Mouse (Mus musculus) testis, postnatal 10 days (tissue): Measurements from ENCODE around the gene Peak1.
A peak's percentile ranks its signal among the peaks of the same experiment; 100 is the strongest.
"Not testable (repeated sequence)": the region's sequence is repeated elsewhere in the genome, so short reads cannot be mapped to it uniquely, and the experiment has no call there.

Experiments used
- DNase-seq: peaks from one replicate; pipeline ENCODE4 v3.0.0; 2021; ENCODE audit warnings: low spot score

Peak1 gene

DNA sequence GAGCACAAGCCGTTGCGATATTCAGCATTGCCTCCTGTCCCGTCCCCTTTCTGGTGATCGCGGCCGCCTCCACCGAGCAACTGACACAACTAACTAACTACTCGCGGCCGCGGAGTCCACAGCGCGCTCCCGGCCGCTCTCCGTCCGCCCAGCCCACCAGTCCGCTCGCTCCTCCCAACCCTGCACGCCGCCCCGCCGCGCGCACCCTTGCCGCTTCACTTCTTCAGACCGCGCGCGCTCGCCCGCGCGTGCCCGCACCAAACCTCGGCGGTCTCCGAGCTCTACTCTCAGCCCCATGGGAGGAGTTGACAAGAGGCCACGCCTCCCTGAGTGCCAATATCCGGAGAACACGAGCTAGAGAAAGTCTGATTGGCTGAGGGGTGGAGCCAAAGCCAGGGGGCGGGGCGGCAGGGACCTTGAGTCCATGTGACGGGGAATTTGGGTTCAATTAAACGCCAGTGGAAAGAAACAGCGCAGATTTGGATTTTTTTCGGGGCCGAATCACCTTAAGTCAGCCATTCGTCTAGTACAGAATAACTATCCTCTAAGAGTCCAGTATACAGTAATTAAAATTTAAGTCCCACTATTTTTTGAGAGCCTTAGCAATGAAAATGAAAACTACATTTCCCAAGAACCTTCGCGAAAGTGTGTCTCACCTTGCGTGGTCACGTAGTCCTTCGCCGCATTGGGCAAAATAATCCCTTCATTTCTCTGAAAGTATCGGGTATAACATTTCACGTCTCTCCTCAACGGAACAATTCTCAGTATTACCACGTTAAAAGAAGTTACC lies at the start of gene Peak1, which contains the start of gene Hmg20a:
Peak1 (minus strand) TSS at position 120 of the 790 bp plus-strand sequence.
Hmg20a (plus strand) TSS at position 662 of the 790 bp plus-strand sequence.
- peak; percentile 100 for DNase-seq

DNA sequence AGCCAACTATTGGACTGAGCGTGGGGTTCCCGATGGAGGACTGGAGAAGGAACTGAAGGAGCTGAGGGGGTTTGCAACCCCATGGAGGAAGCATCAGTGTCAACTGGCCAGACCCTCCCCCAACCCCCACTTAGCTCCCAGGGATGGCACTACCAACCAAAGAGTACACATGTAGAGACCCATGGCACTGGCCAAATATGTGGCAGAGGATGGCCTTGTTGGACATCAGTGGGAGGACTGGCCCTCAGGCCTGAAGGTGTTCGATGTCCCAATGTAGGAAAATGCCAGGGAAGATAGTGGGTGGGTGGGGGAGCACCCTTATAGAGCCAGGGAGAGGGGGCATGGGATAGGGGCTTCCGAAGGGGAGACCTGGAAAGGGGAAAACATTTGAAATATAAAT lies 48.4 kb upstream of the Peak1 start:
- DNase-seq = no peak

DNA sequence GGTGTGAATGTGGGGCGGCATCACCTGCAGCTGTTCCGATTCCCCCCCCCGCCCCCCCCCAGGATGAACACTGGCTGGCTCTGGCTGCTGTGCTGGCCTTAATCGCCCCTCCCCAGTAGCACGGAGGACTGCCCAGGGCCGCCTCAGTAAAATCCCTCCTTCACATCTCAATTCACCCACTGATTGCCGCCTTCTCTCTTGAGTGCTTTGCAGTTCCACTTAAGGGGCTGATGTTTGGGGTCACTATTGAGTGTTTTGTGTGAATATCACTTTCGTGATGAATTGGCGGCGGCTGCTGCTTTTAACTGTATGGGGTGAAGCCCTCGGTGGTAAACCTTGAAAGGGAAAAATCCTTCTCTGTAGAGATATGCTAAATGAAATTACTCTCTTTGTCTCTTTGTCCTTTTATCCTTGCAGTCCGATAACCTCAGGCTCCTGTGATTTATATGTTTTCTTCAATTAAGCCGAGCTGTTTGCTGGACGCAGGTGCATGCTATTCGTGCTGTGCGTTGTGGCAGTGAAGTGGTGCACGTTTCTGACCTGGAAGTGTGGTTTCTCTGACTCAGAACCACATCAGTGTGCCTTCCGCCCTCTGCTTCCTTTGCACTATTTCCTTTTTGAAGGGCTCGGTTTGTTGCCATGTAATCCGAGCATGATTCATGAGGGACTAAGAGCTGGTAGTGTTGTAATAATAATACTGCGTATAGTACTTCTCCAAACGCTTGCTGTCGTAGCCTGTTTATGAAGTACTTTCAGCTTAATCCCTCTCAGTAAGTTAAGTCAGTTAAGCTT lies 47.2 kb upstream of the Peak1 start:
- no peak for DNase-seq

- DNase-seq = no peak
Observed at GRCm38 (mm10) chr9:56463686-56464515, 46.0 kb upstream of the Peak1 start.

GRCm38 (mm10) chr9:56463046-56463445 lies 45.2 kb upstream of the Peak1 start:
- no peak for DNase-seq

GRCm38 (mm10) chr9:56462606-56463005 lies 44.7 kb upstream of the Peak1 start:
- DNase-seq = no peak

- no peak for DNase-seq
Observed at GRCm38 (mm10) chr9:56460987-56461386, 43.1 kb upstream of the Peak1 start.

- DNase-seq = no peak
Observed at GRCm38 (mm10) chr9:56456426-56456825, 38.6 kb upstream of the Peak1 start.

- DNase-seq = no peak
Observed at GRCm38 (mm10) chr9:56453038-56453815, 35.4 kb upstream of the Peak1 start.

- DNase-seq = no peak
Observed at GRCm38 (mm10) chr9:56451570-56451969, 33.7 kb upstream of the Peak1 start.

DNA sequence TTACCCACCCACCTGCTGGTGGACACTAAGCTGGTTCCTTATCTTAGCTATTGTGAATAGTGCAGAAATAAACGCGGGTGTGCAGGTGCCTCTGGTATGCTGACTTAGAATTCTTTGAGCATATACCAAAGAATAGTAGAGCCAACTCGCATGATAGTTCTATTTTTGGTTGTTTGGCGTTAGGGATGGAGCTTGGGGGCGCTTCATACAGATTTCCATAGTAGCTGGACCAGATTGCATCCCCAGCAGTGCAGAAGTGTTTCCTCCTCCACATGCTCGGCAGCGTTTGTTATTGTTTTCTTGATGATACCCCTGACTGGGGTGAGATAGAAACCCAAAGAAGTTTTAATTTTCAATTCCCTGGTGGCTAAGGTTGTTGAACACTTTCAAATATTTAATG lies 21.8 kb upstream of the Peak1 start:
- no peak for DNase-seq

GRCm38 (mm10) chr9:56437300-56437892 lies 19.5 kb upstream of the Peak1 start:
- DNase-seq = not testable (repeated sequence)

GRCm38 (mm10) chr9:56435821-56436526 lies 18.1 kb upstream of the Peak1 start:
- DNase-seq = no peak

GRCm38 (mm10) chr9:56424861-56425260 lies 7.0 kb upstream of the Peak1 start:
- no peak for DNase-seq

DNA sequence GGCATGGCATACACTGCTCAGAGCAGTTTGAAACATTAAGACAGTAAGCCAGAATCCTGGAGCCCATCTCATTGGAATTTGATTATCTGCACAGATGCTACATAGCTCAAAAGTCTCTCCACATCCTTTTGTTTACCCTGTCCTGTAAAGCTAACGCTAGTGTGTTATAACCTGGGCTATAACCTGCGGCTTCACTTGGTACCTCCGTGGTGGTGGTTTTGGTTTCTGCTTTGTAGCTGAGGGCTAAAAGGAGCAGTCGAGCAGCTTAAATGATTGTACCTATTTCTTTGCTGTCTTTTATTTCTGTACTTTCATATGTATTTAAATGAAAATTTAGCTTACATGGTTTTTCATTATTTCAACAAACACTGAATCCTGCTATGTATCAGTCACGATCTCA lies 4.1 kb upstream of the Peak1 start:
- no peak for DNase-seq

GRCm38 (mm10) chr9:56420892-56421601 lies 3.2 kb upstream of the Peak1 start:
- DNase-seq = no peak

DNA sequence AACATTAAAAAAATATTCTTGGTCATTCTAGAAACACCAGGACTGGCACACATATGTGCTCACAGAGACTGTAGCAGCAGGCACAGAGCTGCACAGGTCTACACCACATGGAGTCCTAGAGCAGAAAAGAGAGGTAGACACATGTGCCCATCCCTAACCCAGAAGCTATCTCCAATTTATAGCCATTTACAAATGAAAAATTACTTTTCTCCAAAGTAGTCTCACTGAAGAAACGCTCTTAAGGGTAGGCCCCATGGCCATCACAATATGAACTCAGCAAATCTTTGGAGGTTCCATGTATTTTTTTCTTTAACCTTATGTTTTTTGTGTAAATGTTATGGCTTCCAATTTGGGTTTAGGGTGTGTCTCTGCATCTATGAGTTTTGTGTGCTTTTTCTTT lies 2.4 kb upstream of the Peak1 start:
- DNase-seq = no peak

GRCm38 (mm10) chr9:56418738-56419239 lies 922 bp upstream of the Peak1 start:
- peak; percentile 81 for DNase-seq

GRCm38 (mm10) chr9:56417415-56417947 lies 386 bp downstream of the Peak1 start:
- peak; percentile 94 for DNase-seq
